In the genomic region with DNA sequence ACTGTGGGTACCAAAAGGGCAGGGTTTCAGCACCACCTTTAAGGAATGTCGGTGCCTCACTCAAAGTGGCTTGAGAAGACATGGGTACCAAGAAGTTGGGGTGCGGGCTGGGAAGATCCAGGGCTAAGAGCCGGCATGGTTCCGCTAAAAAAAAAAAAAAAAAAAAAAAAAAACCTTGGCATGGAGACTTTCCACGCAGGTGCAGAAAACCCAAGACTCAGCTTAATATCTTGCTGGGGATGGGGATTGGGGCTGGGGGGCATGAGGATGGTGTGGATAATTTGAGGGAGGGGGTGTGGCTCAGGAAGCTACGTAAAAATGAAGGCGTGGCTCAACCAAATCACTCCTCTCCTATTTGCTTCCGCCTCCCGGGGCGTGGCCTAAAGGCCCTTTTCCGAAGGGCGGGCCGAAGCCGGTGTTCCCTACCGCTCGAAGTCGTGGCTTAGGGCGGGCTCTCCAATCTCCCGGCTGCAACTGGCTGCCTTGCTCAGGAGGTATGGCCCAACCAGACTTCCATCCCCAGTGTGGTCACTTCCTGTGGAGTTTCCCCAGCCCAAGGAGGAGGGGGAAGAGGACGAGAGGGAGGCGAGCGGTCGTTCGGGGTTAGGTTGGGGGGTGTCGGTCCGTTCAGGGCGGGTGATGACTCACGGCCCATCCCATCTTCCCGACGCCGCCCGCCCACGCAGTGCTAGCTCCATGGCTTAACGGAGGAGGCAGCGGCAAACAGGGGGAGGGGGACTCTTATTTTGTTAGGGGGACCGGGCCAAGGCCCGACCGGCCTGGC, we compare ENCODE assay signal across 8 mouse cellular contexts. TPM values are rescaled to one million over a fixed set of nuclear protein-coding genes. Genes with fewer than 3 reads are reported as not detected.
DNase-seq lines count a peak whose midpoint lies in the region; ATAC-seq and TF ChIP-seq lines count a peak whose summit lies in the region.

A gene (plus strand): TSS at position 424 of the 784 bp plus-strand sequence.

- 26% methylated on average over 38 of the region's 38 CpGs for WGBS in hindbrain, postnatal 0 days

- H3K9me3 ChIP-seq in hindbrain, postnatal 0 days (ENCODE audit: low read length): no peaks in the 10 kb centered on the region

- peak within 1 kb of the TSS; percentile 56 for H3K9ac ChIP-seq in hindbrain, postnatal 0 days (replicated peaks; ENCODE audit: low read length)

- H3K27me3 ChIP-seq in hindbrain, postnatal 0 days (ENCODE audit: insufficient read depth, low read length): no peaks in the 10 kb centered on the region

- DNase-seq in WW6 (ENCODE audit: low read depth, low spot score): peak; percentile 75
- peak; percentile 63 to 82 for DNase-seq in cerebellum, postnatal 4 days (ENCODE audit: low spot score in 2 of 2)
- DNase-seq in gastrocnemius, adult 2 months: peak; percentile 95
- peak; percentile 95 for DNase-seq in hindbrain, postnatal 0 days (ENCODE audit: low spot score)
- peak; percentile 83 to 86 for DNase-seq in left cerebral cortex, adult 2 months (ENCODE audit: extremely low spot score in 1 of 2, low spot score in 2 of 2)
- DNase-seq in right cerebral cortex, adult 2 months (ENCODE audit: low spot score in 2 of 2): peak; percentile 87 to 88
- peak; percentile 93 for DNase-seq in urinary bladder, postnatal 14 days (ENCODE audit: low spot score)

- H3K27ac ChIP-seq in gastrocnemius, adult 2 months: peak within 1 kb of the TSS; percentile 91
- 0 out of 2 replicates have a peak within 1 kb of the TSS, but pooled peaks have one; percentile 45 for H3K27ac ChIP-seq in hindbrain, postnatal 0 days
- H3K27ac ChIP-seq in left cerebral cortex, adult 2 months: peak within 1 kb of the TSS; percentile 73

- no peak for TF ChIP-seq CTCF in gastrocnemius, adult 2 months (IDR thresholded peaks at IDR 0.05)
- TF ChIP-seq CTCF in hindbrain, postnatal 0 days (IDR thresholded peaks at IDR 0.05; ENCODE audit: low read depth): no peak
- TF ChIP-seq CTCF in left cerebral cortex, adult 2 months (IDR thresholded peaks at IDR 0.05): no peak

- H3K4me1 ChIP-seq in hindbrain, postnatal 0 days (ENCODE audit: insufficient read depth, low read length): no peaks in the 10 kb centered on the region

- ATAC-seq in hindbrain, postnatal 0 days: peak; percentile 97
- peak; percentile 92 for ATAC-seq in megakaryocyte, adult 5-6 weeks (ENCODE audit: poor library complexity, severe bottlenecking)

- peak within 1 kb of the TSS; percentile 63 for H3K4me2 ChIP-seq in hindbrain, postnatal 0 days (ENCODE audit: low read depth, low read length)

- no peaks in the 10 kb centered on the region for H3K36me3 ChIP-seq in hindbrain, postnatal 0 days (ENCODE audit: insufficient read depth, low read length)

- H3K4me3 ChIP-seq in gastrocnemius, adult 2 months: peak within 1 kb of the TSS; percentile 88
- peak within 1 kb of the TSS; percentile 59 for H3K4me3 ChIP-seq in hindbrain, postnatal 0 days (ENCODE audit: low read length)
- peak within 1 kb of the TSS; percentile 69 for H3K4me3 ChIP-seq in left cerebral cortex, adult 2 months

- intact Hi-C loops in gastrocnemius, adult 2 months (cut with DNase I): loop anchor here (1.0 kb wide), 1 partner anchor 26 kb away; no protein-coding TSS in a partner anchor
- intact Hi-C loops in left cerebral cortex, adult 2 months (cut with DNase I): no loop called here

RNA-seq across cellular contexts. Expression of the gene that starts here (rescaled TPM):
- total RNA-seq in gastrocnemius, adult 2 months (2021): 10 to 100 TPM; 10.9 to 11.1 TPM
- 27.8 and 36.1 TPM in 2 replicates for total RNA-seq in hindbrain, postnatal 0 days (2014; rRNA removed)
- 21.4 and 21.5 TPM in 2 replicates for polyA plus RNA-seq in hindbrain, postnatal 0 days (2015; fragmentation: Nextera tagmentation; extraction: Ambion mirVana)
- 10 to 100 TPM; 30.9 to 35.1 TPM for total RNA-seq in left cerebral cortex, adult 2 months (2021)
- total RNA-seq in megakaryocyte, adult 5-6 weeks (2015): 45.9 and 54.6 TPM in 2 replicates
- total RNA-seq in megakaryocyte, adult 5-6 weeks (2017): 22.3 and 39.4 TPM in 2 replicates

Comparison
In these comparisons a context has a peak if more than half of its experiments do, and no peak if none do; other contexts are left out.
1. Peak in every context shown above with its lines: DNase-seq, ATAC-seq, H3K4me3 ChIP-seq and H3K27ac ChIP-seq.